Mouse (Mus musculus): ENCODE results near the gene Aldoc. TPM values are rescaled to one million over a fixed set of nuclear protein-coding genes. Genes with fewer than 3 reads are reported as not detected.
A peak's percentile ranks its signal among the peaks of the same experiment; 100 is the strongest.
"Not testable (repeated sequence)": the region's sequence is repeated elsewhere in the genome, so short reads cannot be mapped to it uniquely, and the experiment has no call there.

The Aldoc gene
- 25.0 and 25.5 TPM in 2 replicates for polyA plus RNA-seq (2015; fragmentation: Nextera tagmentation; extraction: Ambion mirVana)

- H3K27ac ChIP-seq, result peak within 1 kb of the TSS; percentile 54
- H3K36me3 ChIP-seq, result peaks cover 32% of the 10 kb centered on the region
- peak within 1 kb of the TSS; percentile 23 for H3K4me3 ChIP-seq
- no peaks in the 10 kb centered on the region for H3K27me3 ChIP-seq
- no peak within 1 kb of the TSS for H3K9ac ChIP-seq
- peak within 1 kb of the TSS; percentile 40 for H3K4me2 ChIP-seq
- peak; percentile 75 for ATAC-seq (ENCODE audit: insufficient number of reproducible peaks, low FRiP score, low TSS enrichment, low read depth)
- peaks cover 20% of the 10 kb centered on the region for H3K4me1 ChIP-seq
- no peaks in the 10 kb centered on the region for H3K9me3 ChIP-seq
- WGBS, result 5% methylated on average over 15 of the region's 15 CpGs
Observed at GRCm38 (mm10) chr11:78322860-78323259, at the start of gene Aldoc. Gene Aldoc (plus strand): TSS chr11:78322968.

- H3K9ac ChIP-seq, result no peak overlapping the region
- ATAC-seq (ENCODE audit: insufficient number of reproducible peaks, low FRiP score, low TSS enrichment, low read depth), result no peak
- H3K4me3 ChIP-seq, result no peak overlapping the region
- no peaks in the 10 kb centered on the region for H3K9me3 ChIP-seq
- H3K36me3 ChIP-seq, result peaks cover 94% of the 10 kb centered on the region
- H3K27ac ChIP-seq, result no peak overlapping the region
- no peak overlapping the region for H3K4me2 ChIP-seq
- no peaks in the 10 kb centered on the region for H3K27me3 ChIP-seq
- 100% methylated on average over 1 of the region's 1 CpGs for WGBS
- no peaks in the 10 kb centered on the region for H3K4me1 ChIP-seq
Observed at GRCm38 (mm10) chr11:78275596-78275995, 47.2 kb upstream of the Aldoc start.

- not testable (repeated sequence) for H3K27me3 ChIP-seq; H3K4me1 ChIP-seq; H3K9ac ChIP-seq; H3K27ac ChIP-seq; ATAC-seq (ENCODE audit: insufficient number of reproducible peaks, low FRiP score, low TSS enrichment, low read depth); H3K9me3 ChIP-seq; H3K4me2 ChIP-seq; H3K4me3 ChIP-seq
- H3K36me3 ChIP-seq, result peaks cover 95% of the 10 kb centered on the region
- 95% methylated on average over 4 of the region's 4 CpGs for WGBS
Observed at GRCm38 (mm10) chr11:78276169-78276568, 46.6 kb upstream of the Aldoc start.

DNA sequence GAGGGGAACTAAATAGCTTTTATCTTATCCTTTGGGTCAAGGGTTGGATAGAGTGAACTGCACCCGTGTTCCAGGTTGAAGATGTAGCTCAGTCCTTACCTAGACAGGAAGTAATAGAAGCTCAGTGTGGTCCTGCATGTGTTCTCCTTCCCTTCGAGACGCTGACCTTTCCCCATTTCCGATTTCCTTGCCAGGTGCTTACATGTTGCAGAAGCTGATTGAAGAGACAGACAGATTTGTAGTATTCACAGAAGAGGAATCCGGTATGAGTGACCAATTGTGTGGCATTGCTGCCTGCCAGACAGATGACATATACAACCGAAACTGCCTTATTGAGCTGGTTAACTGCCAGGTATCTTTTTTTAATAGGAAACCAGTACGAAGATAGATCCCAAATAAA lies 43.9 kb upstream of the Aldoc start:
- Histone ChIP-seq H3K4me2 (no peak overlapping the region), H3K9ac (no peak overlapping the region), H3K4me1 (no peaks in the 10 kb centered on the region), H3K27ac (no peak overlapping the region), H3K36me3 (peaks cover 95% of the 10 kb centered on the region), H3K9me3 (no peaks in the 10 kb centered on the region), H3K27me3 (no peaks in the 10 kb centered on the region), H3K4me3 (no peak overlapping the region)
- WGBS, result 88% methylated on average over 7 of the region's 7 CpGs
- ATAC-seq (ENCODE audit: insufficient number of reproducible peaks, low FRiP score, low TSS enrichment, low read depth), result no peak

DNA sequence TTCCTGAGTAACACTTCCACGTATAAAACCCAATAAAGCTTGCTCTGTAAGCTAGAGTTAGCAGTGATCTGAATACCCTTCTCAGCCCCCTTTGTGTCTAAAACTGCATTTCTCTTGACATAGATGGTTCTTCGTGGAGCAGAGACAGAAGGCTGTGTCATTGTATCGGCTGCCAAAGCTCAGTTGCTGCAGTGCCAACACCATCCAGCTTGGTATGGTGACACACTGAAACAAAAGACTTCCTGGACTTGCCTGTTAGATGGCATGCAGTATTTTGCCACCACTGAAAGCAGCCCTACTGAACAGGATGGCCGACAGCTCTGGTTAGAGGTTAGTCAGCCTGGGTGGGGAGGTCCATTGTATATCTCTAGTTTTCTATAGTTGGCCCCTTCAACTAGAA lies 43.2 kb upstream of the Aldoc start:
- no peak for ATAC-seq (ENCODE audit: insufficient number of reproducible peaks, low FRiP score, low TSS enrichment, low read depth)
- Histone ChIP-seq H3K27ac (no peak overlapping the region), H3K36me3 (peaks cover 95% of the 10 kb centered on the region), H3K4me3 (no peak overlapping the region), H3K27me3 (no peaks in the 10 kb centered on the region), H3K9me3 (no peaks in the 10 kb centered on the region), H3K4me2 (no peak overlapping the region), H3K4me1 (no peaks in the 10 kb centered on the region), H3K9ac (no peak overlapping the region)
- WGBS, result 93% methylated on average over 4 of the region's 4 CpGs

GRCm38 (mm10) chr11:78289146-78289763 lies 33.5 kb upstream of the Aldoc start:
- 90% methylated on average over 7 of the region's 7 CpGs for WGBS
- Histone ChIP-seq H3K9me3 (no peaks in the 10 kb centered on the region), H3K27ac (no peak overlapping the region), H3K4me1 (no peaks in the 10 kb centered on the region), H3K4me3 (no peak overlapping the region), H3K4me2 (no peak overlapping the region), H3K36me3 (peaks cover 76% of the 10 kb centered on the region), H3K9ac (no peak overlapping the region), H3K27me3 (no peaks in the 10 kb centered on the region)
- no peak for ATAC-seq (ENCODE audit: insufficient number of reproducible peaks, low FRiP score, low TSS enrichment, low read depth)

GRCm38 (mm10) chr11:78290654-78291053 lies 32.1 kb upstream of the Aldoc start, which contains the start of gene BC030499:
Gene BC030499 (plus strand): TSS chr11:78290841.
- H3K27me3 ChIP-seq, result no peaks in the 10 kb centered on the region
- no peak for ATAC-seq (ENCODE audit: insufficient number of reproducible peaks, low FRiP score, low TSS enrichment, low read depth)
- no peak within 1 kb of the TSS for H3K4me2 ChIP-seq
- WGBS, result 93% methylated on average over 4 of the region's 4 CpGs
- H3K4me1 ChIP-seq, result no peaks in the 10 kb centered on the region
- no peak within 1 kb of the TSS for H3K9ac ChIP-seq
- H3K9me3 ChIP-seq, result no peaks in the 10 kb centered on the region
- H3K27ac ChIP-seq, result no peak within 1 kb of the TSS
- H3K4me3 ChIP-seq, result no peak within 1 kb of the TSS
- peaks cover 62% of the 10 kb centered on the region for H3K36me3 ChIP-seq

DNA sequence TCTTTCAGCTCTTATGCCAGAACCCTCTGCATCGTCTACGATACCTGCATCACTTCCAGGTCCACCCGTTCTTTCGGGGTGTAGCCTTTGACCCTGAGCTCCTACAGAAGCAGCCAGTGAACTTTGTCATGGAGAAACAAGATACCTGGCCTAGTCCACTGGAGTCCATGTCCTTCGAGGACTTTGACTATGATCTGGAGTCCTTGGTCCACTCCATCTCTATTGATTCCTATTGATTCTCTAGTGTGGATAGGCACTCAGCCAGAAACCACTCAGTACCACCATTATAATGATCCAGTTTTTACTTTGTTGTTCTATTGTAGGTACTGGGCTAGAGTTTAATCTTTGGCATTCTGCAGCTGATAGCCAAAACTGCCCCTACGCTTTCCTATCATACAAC lies 28.2 kb upstream of the Aldoc start:
- ATAC-seq (ENCODE audit: insufficient number of reproducible peaks, low FRiP score, low TSS enrichment, low read depth), result no peak
- Histone ChIP-seq H3K9me3 (no peaks in the 10 kb centered on the region), H3K9ac (no peak overlapping the region), H3K4me1 (no peaks in the 10 kb centered on the region), H3K36me3 (peaks cover 26% of the 10 kb centered on the region), H3K4me3 (no peak overlapping the region), H3K27ac (no peak overlapping the region), H3K27me3 (no peaks in the 10 kb centered on the region), H3K4me2 (no peak overlapping the region)
- 95% methylated on average over 6 of the region's 6 CpGs for WGBS

DNA sequence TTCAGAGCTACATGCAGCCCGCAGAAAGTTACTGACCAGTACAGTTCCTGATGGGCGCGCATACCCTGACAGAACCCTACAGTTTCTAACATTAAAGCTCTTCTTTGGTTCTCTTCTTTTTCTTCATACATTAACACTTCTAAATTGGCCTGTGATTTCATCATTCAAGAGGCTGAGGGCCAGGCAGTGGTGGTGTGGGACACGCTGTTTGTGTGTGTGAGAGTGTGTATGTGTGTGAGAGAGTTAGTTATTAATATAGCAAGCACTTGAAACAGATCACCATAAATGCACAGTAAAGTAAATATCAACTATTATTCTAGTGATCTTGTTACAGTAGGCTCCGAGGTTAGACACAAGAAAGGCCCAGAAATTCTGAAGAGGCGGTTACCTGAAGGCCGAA lies 21.9 kb upstream of the Aldoc start:
- H3K27ac ChIP-seq, result peak overlapping the region; percentile 44
- WGBS, result 59% methylated on average over 7 of the region's 7 CpGs

DNA sequence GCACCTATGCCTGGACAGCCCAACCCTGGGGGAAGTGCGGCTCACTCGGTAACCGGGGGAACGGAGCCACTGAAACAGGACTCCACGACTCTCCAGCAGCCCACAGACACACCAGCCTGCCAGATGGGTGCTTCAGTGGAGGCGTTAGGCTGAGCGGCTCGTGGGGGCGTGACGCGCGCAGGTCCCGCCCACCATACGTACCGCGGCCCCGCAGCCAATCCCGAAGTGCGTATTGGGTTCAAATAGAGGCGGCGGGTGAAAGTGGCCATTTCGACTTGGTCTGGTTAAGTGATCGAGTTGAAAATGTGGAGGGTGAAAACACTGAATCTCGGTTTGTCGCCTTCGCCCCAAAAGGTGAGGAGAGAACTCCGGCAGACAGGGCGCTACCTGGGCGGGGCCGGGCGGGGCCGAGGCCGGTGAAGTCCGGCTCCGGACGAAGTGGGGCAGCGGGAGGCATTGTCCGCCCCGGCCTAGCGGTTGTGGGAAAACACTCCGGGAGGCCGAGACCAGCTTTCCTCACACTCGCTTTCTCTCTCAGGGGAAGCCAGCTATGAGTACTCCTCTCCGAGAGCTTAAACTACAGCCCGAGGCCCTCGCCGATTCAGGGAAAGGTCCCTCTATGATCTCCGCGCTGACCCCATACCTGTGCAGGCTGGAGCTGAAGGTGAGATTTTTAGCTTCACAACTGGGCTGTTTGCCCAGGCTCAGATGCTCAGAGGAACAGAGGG lies 21.2 kb upstream of the Aldoc start, which contains the start of gene Spag5:
Gene Spag5 (plus strand): TSS at position 173 of the 728 bp plus-strand sequence.
- Histone ChIP-seq H3K9ac (peak within 1 kb of the TSS; percentile 50), H3K4me3 (peak within 1 kb of the TSS; percentile 70), H3K27ac (peak within 1 kb of the TSS; percentile 61), H3K4me1 (peaks cover 10% of the 10 kb centered on the region), H3K27me3 (no peaks in the 10 kb centered on the region), H3K36me3 (peaks cover 24% of the 10 kb centered on the region), H3K9me3 (no peaks in the 10 kb centered on the region), H3K4me2 (peak within 1 kb of the TSS; percentile 89)
- ATAC-seq (ENCODE audit: insufficient number of reproducible peaks, low FRiP score, low TSS enrichment, low read depth), result peak; percentile 98
- WGBS, result under 1% methylated on average over 49 of the region's 49 CpGs

More for the DNA sequence above, 21.9 kb upstream of the Aldoc start:
- H3K36me3 ChIP-seq, result peaks cover 24% of the 10 kb centered on the region
- peaks cover 10% of the 10 kb centered on the region for H3K4me1 ChIP-seq
- H3K27me3 ChIP-seq, result no peaks in the 10 kb centered on the region
- H3K4me3 ChIP-seq, result peak overlapping the region; percentile 70
- H3K4me2 ChIP-seq, result peak overlapping the region; percentile 89
- no peak for ATAC-seq (ENCODE audit: insufficient number of reproducible peaks, low FRiP score, low TSS enrichment, low read depth)
- H3K9ac ChIP-seq, result 0 out of 2 replicates have a peak overlapping the region, but pooled peaks have one; percentile 50
- no peaks in the 10 kb centered on the region for H3K9me3 ChIP-seq

- peaks cover 46% of the 10 kb centered on the region for H3K36me3 ChIP-seq
Observed at GRCm38 (mm10) chr11:78305272-78305671, 17.5 kb upstream of the Aldoc start.

DNA sequence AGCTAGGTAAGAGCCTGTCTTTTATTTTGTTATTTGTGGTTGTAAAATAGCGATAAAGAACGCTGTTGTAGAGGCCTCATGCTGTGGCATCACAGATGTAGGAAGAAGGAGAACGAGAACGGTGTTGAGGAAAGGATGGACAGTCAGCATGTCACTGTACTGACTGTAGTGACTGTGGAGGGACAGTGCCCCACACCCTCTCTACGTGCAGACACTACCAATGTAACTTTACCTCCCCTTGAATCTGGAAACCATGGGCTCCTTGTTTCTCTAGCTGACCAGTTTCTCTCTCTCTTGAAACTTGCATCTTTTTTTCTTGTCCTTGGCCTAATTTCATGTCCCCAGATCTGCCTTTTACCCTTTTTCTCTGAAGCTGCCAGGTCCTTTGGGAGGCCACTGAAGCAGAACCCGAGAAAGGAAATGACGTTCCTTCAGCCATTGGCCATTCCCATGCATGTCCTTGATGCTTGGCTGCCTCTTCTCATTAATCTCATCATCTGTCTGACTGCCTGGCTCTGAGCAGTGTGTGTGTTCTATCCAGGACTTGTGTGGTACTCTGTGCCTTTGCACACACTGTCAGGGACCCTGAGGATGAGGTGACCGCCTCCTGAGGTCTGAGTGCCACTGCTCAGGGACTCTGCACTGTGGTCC lies 11.8 kb upstream of the Aldoc start:
- Histone ChIP-seq H3K36me3 (peaks cover 68% of the 10 kb centered on the region), H3K9ac (no peak overlapping the region), H3K4me1 (no peaks in the 10 kb centered on the region), H3K27me3 (no peaks in the 10 kb centered on the region), H3K4me3 (no peak overlapping the region), H3K4me2 (no peak overlapping the region), H3K9me3 (no peaks in the 10 kb centered on the region), H3K27ac (no peak overlapping the region)
- ATAC-seq (ENCODE audit: insufficient number of reproducible peaks, low FRiP score, low TSS enrichment, low read depth), result no peak
- WGBS, result 88% methylated on average over 8 of the region's 8 CpGs

More at GRCm38 (mm10) chr11:78305272-78305671, 17.5 kb upstream of the Aldoc start:
- Histone ChIP-seq H3K9ac (no peak overlapping the region), H3K4me1 (peaks cover 10% of the 10 kb centered on the region), H3K27ac (no peak overlapping the region), H3K9me3 (no peaks in the 10 kb centered on the region), H3K4me2 (no peak overlapping the region), H3K4me3 (no peak overlapping the region), H3K27me3 (no peaks in the 10 kb centered on the region)
- WGBS, result 87% methylated on average over 4 of the region's 4 CpGs
- ATAC-seq (ENCODE audit: insufficient number of reproducible peaks, low FRiP score, low TSS enrichment, low read depth), result no peak
